Mouse (Mus musculus) C2C12 (cell line): ENCODE data around the gene Chn2.

Source experiments
- CEBPB ChIP-seq: IDR thresholded peaks from one replicate; pipeline ENCODE4 v1.6.1; 2011; ENCODE audit warnings: low read depth, mild to moderate bottlenecking, control low read depth, moderate library complexity
- CTCF ChIP-seq: IDR thresholded peaks from one replicate; pipeline ENCODE4 v1.5.1; 2011; ENCODE audit not compliant: control insufficient read depth, insufficient read depth, insufficient read length
- MAX ChIP-seq: IDR thresholded peaks from one replicate; pipeline ENCODE4 v1.6.1; 2011; ENCODE audit warnings: mild to moderate bottlenecking, control low read depth
- USF1 ChIP-seq: IDR thresholded peaks from one replicate; pipeline ENCODE4 v1.6.1; 2011; ENCODE audit warnings: low read depth, mild to moderate bottlenecking, control low read depth, moderate library complexity

- TF ChIP-seq USF1 (no peak), CTCF (peak; percentile 22), MAX (no peak), CEBPB (no peak)
Measured at GRCm38 (mm10) chr6:54228874-54229273, 189.5 kb downstream of the Chn2 start.
